Mouse (Mus musculus) hindbrain, embryonic 14.5 days (tissue): ENCODE results near the gene Tmem242. TPM values are rescaled to one million over a fixed set of nuclear protein-coding genes. Genes with fewer than 3 reads are reported as not detected.

Source experiments
- ATAC-seq: fragments of 200-750 bp; cut with Nextera tagmentation; 2 replicates; pipeline ENCODE4 v1.8.0; 2017; ENCODE audit warnings: moderate number of reproducible peaks, mild to moderate bottlenecking, moderate TSS enrichment, moderate library complexity; ENCODE audit not compliant: low FRiP score
- DNase-seq: peaks from one replicate; pipeline ENCODE4 v3.0.0-alpha.2; 2015; ENCODE audit warnings: low spot score
- H3K27ac ChIP-seq: fragments of 300-500 bp; sonication (generic); 2 replicates; pipeline ENCODE4 v1.5.1; 2014; ENCODE audit warnings: mild to moderate bottlenecking, moderate library complexity
- H3K27me3 ChIP-seq: fragments of 300-500 bp; sonication (generic); 2 replicates; pipeline ENCODE4 v1.6.1; 2014; ENCODE audit warnings: mild to moderate bottlenecking, low read length, mixed read lengths; ENCODE audit not compliant: control insufficient read depth, insufficient read depth
- H3K36me3 ChIP-seq: fragments of 300-500 bp; sonication (generic); replicated peaks from 2 replicates; pipeline ENCODE4 v1.6.1; 2014; ENCODE audit not compliant: control insufficient read depth, insufficient read depth
- H3K4me1 ChIP-seq: fragments of 300-500 bp; sonication (generic); replicated peaks from 2 replicates; pipeline ENCODE4 v1.6.1; 2014; ENCODE audit warnings: antibody characterized with exemption, low read length, mixed read lengths; ENCODE audit not compliant: control insufficient read depth, insufficient read depth
- H3K4me2 ChIP-seq: fragments of 300-500 bp; sonication (generic); replicated peaks from 2 replicates; pipeline ENCODE4 v1.6.1; 2014; ENCODE audit warnings: mild to moderate bottlenecking, moderate library complexity
- H3K4me3 ChIP-seq: fragments of 300-500 bp; sonication (generic); replicated peaks from 2 replicates; pipeline ENCODE4 v1.5.1; 2014; ENCODE audit warnings: mild to moderate bottlenecking, low read length
- H3K9ac ChIP-seq: fragments of 300-500 bp; sonication (generic); 2 replicates; pipeline ENCODE4 v1.6.1; 2014
- H3K9me3 ChIP-seq: fragments of 300-500 bp; sonication (generic); 2 replicates; pipeline ENCODE4 v1.6.1; 2016; ENCODE audit warnings: low read length; ENCODE audit not compliant: control insufficient read depth
- WGBS: fragments of 180-500 bp; shearing (Covaris S2); extraction: QIAGEN DNeasy Blood & Tissue Kit; methylation state at CpG from one replicate; pipeline ENCODE4 v1.1.7; 2014; 5-methylcytosine and 5-hydroxymethylcytosine counted together
- polyA plus RNA-seq: library from polyadenylated mRNA; unstranded; fragments of >200 nt; fragmentation: Nextera tagmentation; extraction: Ambion mirVana; gene quantifications from 2 replicates; pipeline ENCODE4 v1.2.1, GENCODE M21; 2014

The Tmem242 gene
- polyA plus RNA-seq, 1 experiment from 2014 or later, result 111 TPM

GRCm38 (mm10) chr17:5419771-5420518, 20.1 kb downstream of the Tmem242 start:
- DNase-seq (no peak), ATAC-seq (no peak)
- Histone ChIP-seq H3K9me3 (no peaks in the 10 kb centered on the region), H3K4me1 (no peaks in the 10 kb centered on the region), H3K9ac (no peak overlapping the region), H3K4me2 (no peak overlapping the region), H3K36me3 (peaks cover 12% of the 10 kb centered on the region; the same call in 1 of the 2 replicates), H3K4me3 (no peak overlapping the region), H3K27ac (no peak overlapping the region), H3K27me3 (no peaks in the 10 kb centered on the region)
- 79% methylated on average over 6 of the region's 6 CpGs for WGBS

- Histone ChIP-seq H3K9me3 (no peaks in the 10 kb centered on the region), H3K27ac (no peak overlapping the region), H3K4me2 (no peak overlapping the region), H3K27me3 (no peaks in the 10 kb centered on the region), H3K4me1 (no peaks in the 10 kb centered on the region), H3K4me3 (no peak overlapping the region), H3K36me3 (peaks cover 12% of the 10 kb centered on the region; the same call in 1 of the 2 replicates), H3K9ac (no peak overlapping the region)
- 87% methylated on average over 9 of the region's 9 CpGs for WGBS
- DNase-seq, result no peak
- no peak for ATAC-seq
These were observed 21.0 kb downstream of the Tmem242 start for GRCm38 (mm10) chr17:5419056-5419455.

DNA sequence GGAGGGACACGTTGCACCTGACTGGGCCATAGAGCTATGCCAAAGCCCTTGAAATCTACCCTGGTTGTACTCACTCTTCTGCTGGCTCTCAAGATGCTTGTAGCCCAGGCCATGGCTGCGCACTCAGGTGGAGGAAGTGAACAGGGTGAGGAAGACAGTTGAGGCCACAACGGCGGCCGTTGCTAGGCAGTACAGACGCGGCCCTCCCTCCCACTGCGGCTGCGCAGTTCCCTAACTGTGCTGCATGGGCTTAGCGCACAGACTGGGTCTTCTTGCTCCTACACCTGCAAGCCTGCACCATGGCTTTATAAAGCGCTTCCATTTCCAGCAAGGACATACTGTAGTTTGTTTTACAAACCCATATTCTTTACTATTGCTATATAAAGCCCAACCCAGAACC, 21.5 kb downstream of the Tmem242 start, which contains the start of gene Ldhal6b:
Ldhal6b (minus strand) TSS at position 223 of the 400 bp plus-strand sequence.
- ATAC-seq, result no peak
- Histone ChIP-seq H3K9me3 (no peaks in the 10 kb centered on the region), H3K36me3 (peaks cover 12% of the 10 kb centered on the region; the same call in 1 of the 2 replicates), H3K27me3 (no peaks in the 10 kb centered on the region), H3K4me2 (no peak within 1 kb of the TSS), H3K9ac (no peak within 1 kb of the TSS), H3K4me3 (no peak within 1 kb of the TSS), H3K4me1 (no peaks in the 10 kb centered on the region), H3K27ac (no peak within 1 kb of the TSS)
- no peak for DNase-seq
- 92% methylated on average over 11 of the region's 11 CpGs for WGBS

DNA sequence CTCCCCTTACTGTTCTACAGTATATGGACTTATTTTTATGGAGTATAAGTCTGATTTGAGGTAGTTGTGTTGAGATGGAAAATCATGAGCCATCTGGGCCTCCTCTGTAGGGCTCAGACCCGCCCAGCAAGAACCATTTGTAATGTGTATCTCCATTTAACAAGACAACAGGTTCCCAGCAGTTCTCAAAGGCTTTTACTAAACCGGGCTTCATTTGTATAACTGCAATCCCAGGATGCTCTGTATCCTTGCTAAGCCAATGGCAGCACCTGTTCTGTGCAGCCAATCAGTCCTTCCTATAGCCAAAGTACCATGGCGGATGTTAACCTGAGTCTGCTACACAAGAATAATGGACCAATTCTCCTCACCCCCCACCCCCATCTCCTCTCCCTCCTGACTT, 23.5 kb downstream of the Tmem242 start:
- no peak overlapping the region for H3K27ac ChIP-seq
- H3K36me3 ChIP-seq, result peaks cover 12% of the 10 kb centered on the region; the same call in 1 of the 2 replicates
- ATAC-seq, result no peak
- no peaks in the 10 kb centered on the region for H3K9me3 ChIP-seq
- no peaks in the 10 kb centered on the region for H3K27me3 ChIP-seq
- no peak overlapping the region for H3K4me2 ChIP-seq
- no peak for DNase-seq
- H3K4me3 ChIP-seq, result no peak overlapping the region
- WGBS, result 87% methylated on average over 3 of the region's 3 CpGs
- H3K9ac ChIP-seq, result no peak overlapping the region
- no peaks in the 10 kb centered on the region for H3K4me1 ChIP-seq

GRCm38 (mm10) chr17:5414041-5414440, 26.0 kb downstream of the Tmem242 start:
- H3K4me1 ChIP-seq, result no peaks in the 10 kb centered on the region
- 93% methylated on average over 3 of the region's 3 CpGs for WGBS
- no peak overlapping the region for H3K4me2 ChIP-seq
- H3K9me3 ChIP-seq, result no peaks in the 10 kb centered on the region
- no peak overlapping the region for H3K4me3 ChIP-seq
- DNase-seq (no peak), ATAC-seq (no peak)
- H3K27ac ChIP-seq, result no peak overlapping the region
- H3K27me3 ChIP-seq, result no peaks in the 10 kb centered on the region
- H3K9ac ChIP-seq, result no peak overlapping the region
- peaks cover 22% of the 10 kb centered on the region; the same call in 1 of the 2 replicates for H3K36me3 ChIP-seq

- no peaks in the 10 kb centered on the region for H3K27me3 ChIP-seq
- ATAC-seq (no peak), DNase-seq (no peak)
- H3K36me3 ChIP-seq, result peaks cover 20% of the 10 kb centered on the region; the same call in 1 of the 2 replicates
- H3K4me1 ChIP-seq, result no peaks in the 10 kb centered on the region
- 89% methylated on average over 13 of the region's 13 CpGs for WGBS
- no peak overlapping the region for H3K4me3 ChIP-seq
- H3K9me3 ChIP-seq, result no peaks in the 10 kb centered on the region
- no peak overlapping the region for H3K27ac ChIP-seq
- H3K4me2 ChIP-seq, result no peak overlapping the region
- H3K9ac ChIP-seq, result no peak overlapping the region
These were observed 26.7 kb downstream of the Tmem242 start for GRCm38 (mm10) chr17:5413350-5413749.

DNA sequence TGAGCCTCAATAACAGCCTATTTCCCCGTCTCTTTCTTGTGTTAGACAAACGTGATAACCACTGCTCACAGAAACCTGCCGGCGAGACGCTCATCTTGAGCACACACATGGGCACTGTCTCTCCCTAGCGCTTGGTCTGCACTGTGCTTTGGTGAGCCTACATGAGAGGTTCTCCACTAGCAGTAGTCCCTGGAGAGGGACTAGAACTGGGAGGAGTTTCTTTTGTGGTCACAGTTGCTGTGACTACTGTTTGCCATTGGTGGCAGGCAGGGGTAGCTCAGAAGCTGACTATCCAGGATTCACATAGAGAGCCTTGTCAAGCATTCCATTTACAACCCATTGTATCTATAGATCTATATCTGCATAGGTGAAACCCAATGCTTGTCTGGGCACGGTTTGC, 27.3 kb downstream of the Tmem242 start:
- Histone ChIP-seq H3K4me3 (no peak overlapping the region), H3K9me3 (no peaks in the 10 kb centered on the region), H3K4me2 (no peak overlapping the region), H3K27ac (no peak overlapping the region), H3K9ac (no peak overlapping the region), H3K36me3 (peaks cover 14% of the 10 kb centered on the region; the same call in 1 of the 2 replicates), H3K27me3 (no peaks in the 10 kb centered on the region), H3K4me1 (no peaks in the 10 kb centered on the region; the same call in 1 of the 2 replicates)
- WGBS, result 91% methylated on average over 7 of the region's 7 CpGs
- no peak for DNase-seq
- ATAC-seq, result no peak

GRCm38 (mm10) chr17:5412301-5412700, 27.8 kb downstream of the Tmem242 start:
- Histone ChIP-seq H3K9me3 (no peaks in the 10 kb centered on the region), H3K4me1 (peaks cover 1% of the 10 kb centered on the region; the same call in 1 of the 2 replicates), H3K4me2 (no peak overlapping the region), H3K27me3 (no peaks in the 10 kb centered on the region), H3K9ac (no peak overlapping the region), H3K4me3 (no peak overlapping the region), H3K36me3 (peaks cover 10% of the 10 kb centered on the region; the same call in 1 of the 2 replicates), H3K27ac (no peak overlapping the region)
- WGBS, result 95% methylated on average over 8 of the region's 8 CpGs
- no peak for DNase-seq
- no peak for ATAC-seq

DNA sequence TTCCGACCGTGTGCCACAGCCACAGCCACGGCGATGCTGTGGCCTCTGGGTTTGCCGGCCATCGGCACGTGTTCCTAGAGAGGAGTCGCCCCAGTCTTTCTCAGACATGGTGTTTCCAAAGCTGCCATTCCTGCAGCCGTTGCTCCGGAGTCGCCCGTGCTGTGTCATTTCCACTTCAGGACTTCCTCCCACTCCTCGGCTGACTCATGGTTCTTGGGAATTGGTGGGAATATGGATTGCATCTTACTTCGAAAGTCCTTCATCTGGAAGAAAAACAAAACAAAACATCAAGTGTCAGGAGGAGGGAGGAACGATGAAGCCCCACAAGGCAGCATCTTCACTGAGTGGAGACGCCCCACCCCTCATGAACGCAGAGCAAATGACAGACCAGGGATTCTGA, 28.9 kb downstream of the Tmem242 start:
- ATAC-seq, result no peak
- DNase-seq, result no peak
- Histone ChIP-seq H3K9ac (no peak overlapping the region), H3K36me3 (peaks cover 10% of the 10 kb centered on the region; the same call in 1 of the 2 replicates), H3K9me3 (no peaks in the 10 kb centered on the region), H3K4me1 (peaks cover 3% of the 10 kb centered on the region; the same call in 1 of the 2 replicates), H3K27ac (no peak overlapping the region), H3K27me3 (no peaks in the 10 kb centered on the region), H3K4me3 (no peak overlapping the region), H3K4me2 (no peak overlapping the region)
- WGBS, result 93% methylated on average over 17 of the region's 17 CpGs
